Mouse (Mus musculus) intestine, postnatal 0 days (tissue): ENCODE data around the gene Ywhaq. TPM values are rescaled to one million over a fixed set of nuclear protein-coding genes. Genes with fewer than 3 reads are reported as not detected.

Source experiments
- ATAC-seq: fragments of 200-750 bp; cut with Nextera tagmentation; 2 replicates; pipeline ENCODE4 v1.8.0; 2017; ENCODE audit warnings: mild to moderate bottlenecking, moderate TSS enrichment, moderate library complexity
- H3K27ac ChIP-seq: fragments of 300-500 bp; sonication (generic); 2 replicates; pipeline ENCODE4 v1.5.1; 2014; ENCODE audit warnings: mild to moderate bottlenecking, low read depth, low read length, moderate library complexity
- H3K27me3 ChIP-seq: fragments of 300-500 bp; sonication (generic); replicated peaks from 2 replicates; pipeline ENCODE4 v1.6.1; 2014; ENCODE audit warnings: low read length, mixed read lengths; ENCODE audit not compliant: control insufficient read depth, insufficient read depth
- H3K36me3 ChIP-seq: fragments of 300-500 bp; sonication (generic); 2 replicates; pipeline ENCODE4 v1.6.1; 2014; ENCODE audit warnings: mild to moderate bottlenecking, moderate library complexity; ENCODE audit not compliant: control insufficient read depth, insufficient read depth
- H3K4me1 ChIP-seq: fragments of 300-500 bp; sonication (generic); replicated peaks from 2 replicates; pipeline ENCODE4 v1.6.1; 2014; ENCODE audit warnings: antibody characterized with exemption, low read length, mixed read lengths; ENCODE audit not compliant: control insufficient read depth, insufficient read depth
- H3K4me2 ChIP-seq: fragments of 300-500 bp; sonication (generic); replicated peaks from 2 replicates; pipeline ENCODE4 v1.6.1; 2014; ENCODE audit warnings: low read depth, mild to moderate bottlenecking, moderate library complexity
- H3K4me3 ChIP-seq: fragments of 300-500 bp; sonication (generic); 2 replicates; pipeline ENCODE4 v1.5.1; 2014; ENCODE audit warnings: low read depth, low read length
- H3K9ac ChIP-seq: fragments of 300-500 bp; sonication (generic); 2 replicates; pipeline ENCODE4 v1.6.1; 2014; ENCODE audit warnings: mild to moderate bottlenecking, low read depth, low read length
- H3K9me3 ChIP-seq: fragments of 300-500 bp; sonication (generic); 2 replicates; pipeline ENCODE4 v1.6.1; 2016; ENCODE audit warnings: mixed run types; ENCODE audit not compliant: control insufficient read depth
- CTCF ChIP-seq: sonication (generic); IDR thresholded peaks from 2 replicates; pipeline ENCODE4 v1.5.1; 2016; ENCODE audit warnings: low read depth, mild to moderate bottlenecking, control low read depth, antibody characterized with exemption, moderate library complexity
- WGBS: fragments of 180-500 bp; shearing (Covaris S2); extraction: QIAGEN DNeasy Blood & Tissue Kit; methylation state at CpG from one replicate; pipeline ENCODE4 v1.1.7; 2014; 5-methylcytosine and 5-hydroxymethylcytosine counted together
- polyA plus RNA-seq: library from polyadenylated mRNA; unstranded; fragments of >200 nt; fragmentation: Nextera tagmentation; extraction: Ambion mirVana; gene quantifications from 2 replicates; pipeline ENCODE4 v1.2.1, GENCODE M21; 2015

The Ywhaq gene
- polyA plus RNA-seq, 1 experiment from 2014 or later = 235 TPM

DNA sequence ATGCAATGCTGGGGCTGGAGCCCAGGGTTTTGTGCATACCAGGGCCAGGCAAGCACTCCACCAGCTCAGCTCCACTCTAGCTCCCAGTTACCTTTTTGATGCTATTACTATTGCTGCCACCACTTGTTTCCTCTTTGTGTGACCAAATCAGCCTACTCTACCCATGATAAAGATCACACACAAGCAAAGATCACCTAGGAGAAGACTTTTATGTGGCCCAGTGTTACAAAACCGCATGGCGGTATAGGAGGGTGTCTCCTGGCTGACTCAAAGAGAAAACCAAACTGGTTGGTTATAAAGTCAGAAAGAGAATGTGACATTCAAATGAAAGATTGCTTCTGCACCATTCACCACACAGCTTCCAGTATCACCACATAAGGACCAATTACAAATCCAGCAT, 33.9 kb upstream of the Ywhaq start:
- Histone ChIP-seq H3K27me3 (no peaks in the 10 kb centered on the region), H3K4me3 (no peak overlapping the region), H3K9ac (no peak overlapping the region), H3K36me3 (no peaks in the 10 kb centered on the region), H3K4me2 (no peak overlapping the region), H3K4me1 (no peaks in the 10 kb centered on the region), H3K27ac (no peak overlapping the region), H3K9me3 (no peaks in the 10 kb centered on the region)
- ATAC-seq = no peak
- no peak for TF ChIP-seq CTCF
- 92% methylated on average over 2 of the region's 2 CpGs for WGBS

GRCm38 (mm10) chr12:21443783-21444182, 26.3 kb upstream of the Ywhaq start:
- H3K36me3 ChIP-seq = no peaks in the 10 kb centered on the region
- H3K27me3 ChIP-seq = no peaks in the 10 kb centered on the region
- no peak overlapping the region for H3K4me2 ChIP-seq
- no peak overlapping the region for H3K27ac ChIP-seq
- 91% methylated on average over 3 of the region's 3 CpGs for WGBS
- H3K9me3 ChIP-seq = no peaks in the 10 kb centered on the region
- TF ChIP-seq CTCF = no peak
- H3K4me1 ChIP-seq = no peaks in the 10 kb centered on the region
- H3K4me3 ChIP-seq = no peak overlapping the region
- H3K9ac ChIP-seq = no peak overlapping the region
- no peak for ATAC-seq

- Histone ChIP-seq H3K27ac (no peak overlapping the region), H3K36me3 (no peaks in the 10 kb centered on the region), H3K4me3 (no peak overlapping the region), H3K9ac (no peak overlapping the region), H3K4me1 (no peaks in the 10 kb centered on the region), H3K27me3 (no peaks in the 10 kb centered on the region), H3K4me2 (no peak overlapping the region), H3K9me3 (no peaks in the 10 kb centered on the region)
- TF ChIP-seq CTCF = peak; percentile 50
- ATAC-seq = no peak
- WGBS = 81% methylated on average over 1 of the region's 1 CpGs
Observed at GRCm38 (mm10) chr12:21441870-21442269, 24.4 kb upstream of the Ywhaq start.

GRCm38 (mm10) chr12:21439428-21439827, 22.0 kb upstream of the Ywhaq start:
- no peaks in the 10 kb centered on the region for H3K4me1 ChIP-seq
- no peak for ATAC-seq
- no peaks in the 10 kb centered on the region for H3K36me3 ChIP-seq
- 69% methylated on average over 9 of the region's 9 CpGs for WGBS
- H3K9ac ChIP-seq = no peak overlapping the region
- TF ChIP-seq CTCF = no peak
- no peaks in the 10 kb centered on the region for H3K27me3 ChIP-seq
- H3K4me3 ChIP-seq = no peak overlapping the region
- no peak overlapping the region for H3K4me2 ChIP-seq
- H3K9me3 ChIP-seq = no peaks in the 10 kb centered on the region
- H3K27ac ChIP-seq = no peak overlapping the region

DNA sequence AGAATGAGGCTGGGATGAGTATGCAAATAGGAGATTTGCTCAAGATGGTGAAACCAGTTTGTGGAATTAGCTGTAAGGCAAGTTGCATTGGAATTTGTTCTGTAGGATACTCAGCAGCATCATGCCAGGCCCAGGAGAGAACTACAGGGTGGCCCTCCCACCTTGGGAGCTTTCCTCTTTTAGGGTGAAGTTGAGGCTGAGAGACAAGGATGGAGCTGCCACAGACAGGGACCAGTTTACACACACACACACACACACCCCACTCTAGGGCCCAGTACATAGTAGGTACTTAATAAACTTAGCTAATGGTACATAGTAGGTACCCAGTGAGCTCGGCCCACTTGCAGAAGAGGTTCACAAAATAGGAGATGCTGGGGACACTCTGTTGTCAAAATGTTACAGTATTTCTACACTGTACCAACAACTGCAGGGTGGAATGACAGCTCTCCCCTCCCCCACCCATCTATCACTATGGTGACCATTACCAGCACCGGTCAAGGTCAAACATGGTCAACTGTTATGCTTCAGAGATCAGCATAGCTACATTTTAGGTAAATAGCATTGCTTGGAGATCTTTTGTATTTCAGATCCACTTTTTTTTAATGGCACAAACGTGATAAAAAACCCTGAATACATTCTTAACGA, 21.4 kb upstream of the Ywhaq start:
- Histone ChIP-seq H3K27me3 (no peaks in the 10 kb centered on the region), H3K4me1 (no peaks in the 10 kb centered on the region), H3K9ac (no peak overlapping the region), H3K4me2 (no peak overlapping the region), H3K9me3 (no peaks in the 10 kb centered on the region), H3K27ac (no peak overlapping the region), H3K36me3 (no peaks in the 10 kb centered on the region), H3K4me3 (no peak overlapping the region)
- no peak for ATAC-seq
- 78% methylated on average over 4 of the region's 4 CpGs for WGBS
- TF ChIP-seq CTCF = no peak

- ATAC-seq = no peak
- no peaks in the 10 kb centered on the region for H3K9me3 ChIP-seq
- WGBS = 87% methylated on average over 3 of the region's 3 CpGs
- no peak overlapping the region for H3K27ac ChIP-seq
- H3K9ac ChIP-seq = no peak overlapping the region
- no peak overlapping the region for H3K4me3 ChIP-seq
- no peaks in the 10 kb centered on the region for H3K4me1 ChIP-seq
- no peak overlapping the region for H3K4me2 ChIP-seq
- H3K27me3 ChIP-seq = no peaks in the 10 kb centered on the region
- H3K36me3 ChIP-seq = no peaks in the 10 kb centered on the region
- TF ChIP-seq CTCF = no peak
Observed at GRCm38 (mm10) chr12:21438294-21438693, 20.9 kb upstream of the Ywhaq start.

DNA sequence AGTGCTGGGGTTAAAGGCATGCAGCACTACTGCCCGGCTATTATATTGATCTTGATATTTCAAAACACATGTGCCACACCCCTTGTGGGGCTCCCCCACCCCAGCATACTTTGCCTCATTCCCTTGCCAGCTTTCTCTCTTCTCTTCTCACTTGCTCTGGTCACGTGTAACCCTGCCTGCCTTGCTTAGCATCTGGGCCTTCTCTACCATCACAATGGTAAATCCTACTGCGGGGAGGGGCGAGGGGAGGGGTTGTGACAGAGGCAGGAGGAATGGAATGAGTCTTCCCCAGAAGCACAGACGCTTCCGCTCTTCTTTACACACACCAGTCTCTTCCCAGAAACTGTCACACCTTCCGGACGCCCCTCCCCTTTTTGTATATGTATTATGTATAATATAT, 14.5 kb upstream of the Ywhaq start:
- H3K9ac ChIP-seq = no peak overlapping the region
- no peaks in the 10 kb centered on the region for H3K9me3 ChIP-seq
- no peaks in the 10 kb centered on the region for H3K4me1 ChIP-seq
- H3K4me2 ChIP-seq = no peak overlapping the region
- WGBS = 56% methylated on average over 8 of the region's 8 CpGs
- H3K4me3 ChIP-seq = no peak overlapping the region
- TF ChIP-seq CTCF = no peak
- H3K27ac ChIP-seq = no peak overlapping the region
- ATAC-seq = no peak
- no peaks in the 10 kb centered on the region for H3K36me3 ChIP-seq
- H3K27me3 ChIP-seq = no peaks in the 10 kb centered on the region
